Mouse (Mus musculus) lung, postnatal 0 days (tissue): ENCODE measurements around the gene Fam160a2.

Source experiments
- CTCF ChIP-seq: IDR thresholded peaks from 2 replicates; pipeline ENCODE4 v1.5.1; 2016; ENCODE audit warnings: antibody characterized with exemption, mild to moderate bottlenecking
- EP300 ChIP-seq: IDR thresholded peaks from 2 replicates; pipeline ENCODE4 v1.6.1; 2016; ENCODE audit warnings: antibody characterized with exemption, mild to moderate bottlenecking, control low read depth

DNA sequence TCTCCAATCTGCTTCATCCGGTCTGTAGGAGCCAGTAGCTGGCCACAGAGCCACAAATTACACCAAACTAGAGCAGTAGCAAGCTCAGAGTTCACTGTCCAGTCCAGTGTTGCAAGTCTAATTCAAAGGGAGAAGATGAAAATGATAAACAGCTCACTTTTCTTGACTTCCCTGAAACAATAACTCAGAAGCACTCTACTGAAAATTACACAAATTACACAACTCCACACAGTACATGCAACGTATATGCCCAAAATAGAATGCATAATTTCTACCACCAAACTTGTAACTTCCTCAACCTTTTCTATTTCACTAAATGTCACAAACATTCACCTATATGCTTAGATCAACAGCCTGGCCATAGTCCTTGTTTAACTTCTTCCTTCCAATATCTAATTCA is 9.6 kb downstream of the Fam160a2 start:
- TF ChIP-seq CTCF (no peak), EP300 (no peak)
